Mouse (Mus musculus) c-Kit-positive CD71-positive TER-119-positive erythroid progenitor cells, embryonic 14.5 days (primary cell): ENCODE results near the gene Olfr1162.
"Not testable (repeated sequence)": the region's sequence is repeated elsewhere in the genome, so short reads cannot be mapped to it uniquely, and the experiment has no call there.

Experiments
- DNase-seq: peaks from one replicate; pipeline ENCODE4 v3.0.0-alpha.2; 2013; ENCODE audit warnings: low spot score

Gene Olfr1162

GRCm38 (mm10) chr2:88051029-88051428 is at the start of gene Olfr1162:
Olfr1162 (minus strand) TSS chr2:88051129.
- no peak for DNase-seq

- DNase-seq, result no peak
Observed at GRCm38 (mm10) chr2:88093866-88094265, 42.9 kb upstream of the Olfr1162 start, which contains the start of gene Olfr1164. Olfr1164 (minus strand) TSS chr2:88093966.

DNA sequence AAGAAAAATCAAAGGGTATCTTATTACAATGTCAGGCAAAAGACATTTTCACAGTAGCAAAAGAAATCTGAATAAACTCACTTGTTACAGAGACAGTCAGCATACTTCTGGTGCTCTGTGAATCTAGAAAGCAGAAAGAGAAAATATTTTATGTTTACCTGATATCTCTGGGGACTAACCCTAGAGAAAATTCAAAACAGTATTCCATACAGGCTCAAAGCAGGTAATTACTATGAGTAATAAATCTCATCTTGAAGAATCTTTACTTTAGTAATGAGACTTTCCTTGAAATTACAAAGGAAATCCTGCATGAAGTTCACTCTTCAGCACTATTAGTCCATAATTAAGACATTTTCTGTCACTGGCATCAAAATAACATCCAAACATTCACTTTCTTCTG is 20.8 kb upstream of the Olfr1162 start, which contains the start of gene Olfr1163:
Olfr1163 (minus strand) TSS at position 101 of the 400 bp plus-strand sequence.
- no peak for DNase-seq

GRCm38 (mm10) chr2:88063587-88063986 is 12.7 kb upstream of the Olfr1162 start:
- no peak for DNase-seq

DNA sequence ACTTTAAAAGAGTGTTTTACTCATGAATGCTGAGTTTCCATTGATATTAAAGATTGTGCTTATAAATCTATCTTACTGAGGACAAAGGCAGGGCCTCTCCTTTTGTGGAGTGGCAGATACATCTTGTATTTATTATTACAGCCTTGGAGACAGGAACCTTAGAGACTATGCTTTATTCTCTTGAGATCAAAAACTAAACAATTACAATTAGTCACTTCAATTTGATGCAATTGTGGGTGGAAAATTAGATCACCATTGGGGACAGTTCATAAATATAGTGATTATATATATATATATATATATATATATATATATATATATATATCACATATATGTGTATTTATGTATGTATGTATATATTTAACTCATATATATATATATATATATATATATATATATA is 13.3 kb downstream of the Olfr1162 start, which contains the start of gene Olfr73:
Olfr73 (minus strand) TSS at position 101 of the 400 bp plus-strand sequence.
- no peak for DNase-seq

DNA sequence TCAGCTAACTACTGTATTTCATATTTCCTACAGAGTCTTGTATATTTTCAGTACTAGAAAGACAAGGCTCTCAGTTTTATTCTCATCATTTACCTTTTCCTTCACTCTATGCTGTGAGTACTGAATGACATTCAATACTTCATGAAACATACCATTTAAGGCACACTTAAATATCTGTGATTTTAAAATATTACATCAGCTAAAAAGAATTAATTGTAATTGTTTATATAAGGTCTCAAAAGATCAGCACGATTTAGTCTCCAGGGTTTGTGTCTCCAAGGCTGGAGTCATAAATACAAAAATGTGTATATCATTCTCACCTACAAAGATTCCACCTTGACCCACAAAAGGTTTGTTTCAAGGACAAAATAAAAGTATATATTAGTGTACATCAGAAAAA is 28.5 kb downstream of the Olfr1162 start, which contains the start of gene Olfr1161:
Olfr1161 (plus strand) TSS at position 301 of the 400 bp plus-strand sequence.
- not testable (repeated sequence) for DNase-seq

DNA sequence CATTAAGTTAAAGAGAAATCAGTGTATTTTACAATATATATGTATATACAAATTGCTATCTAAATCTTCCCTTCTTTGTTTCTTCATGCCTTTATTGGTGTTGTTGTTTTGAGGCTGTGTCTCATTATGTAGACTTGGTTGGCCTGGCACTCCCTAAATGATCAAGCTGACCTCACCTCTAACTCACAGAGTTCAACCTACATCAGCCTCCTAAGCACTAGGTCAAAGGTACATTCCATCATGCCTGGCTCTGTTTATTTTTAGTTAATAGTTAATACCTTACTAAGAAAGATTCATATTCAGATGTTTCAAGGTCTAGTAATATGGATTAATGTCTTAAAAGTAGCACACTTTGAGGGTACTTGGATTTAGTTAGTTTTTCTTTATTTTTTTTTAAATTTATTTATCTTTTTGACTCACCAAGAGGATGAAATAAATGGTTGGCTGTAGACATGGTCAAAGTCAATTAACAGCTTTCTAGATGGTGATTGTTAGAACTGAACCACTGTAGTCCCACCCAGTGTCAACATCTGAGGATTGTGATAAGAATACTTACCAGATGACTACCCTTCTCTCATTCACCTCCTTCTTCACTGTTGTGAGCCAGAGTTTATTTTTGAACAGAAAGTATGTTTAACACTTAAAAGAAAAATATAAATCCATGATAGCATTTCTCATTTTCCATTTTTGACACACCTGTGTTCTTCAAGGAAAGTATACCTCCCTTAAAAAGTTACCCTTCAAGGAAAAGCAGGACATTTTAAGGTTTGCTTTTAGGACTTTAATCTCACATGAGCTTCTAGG is 43.2 kb downstream of the Olfr1162 start, which contains the start of gene Olfr1160:
Olfr1160 (minus strand) TSS at position 754 of the 804 bp plus-strand sequence.
- no peak for DNase-seq
